Mouse (Mus musculus): ENCODE measurements around the gene Acvr1b.

The Acvr1b gene

GRCm38 (mm10) chr15:101181106-101181466, 7.2 kb downstream of the Acvr1b start:
- POLR2A ChIA-PET, result interaction anchor here in 3 of 4 experiments (0.5 to 5.5 kb wide), 21 partner anchors 9 to 897 kb away, joined by 3 to 35 read pairs (median 4); partner anchors contain the start of genes Dazap2 (in 1 of the 3) and Grasp (in 1 of the 3)

GRCm38 (mm10) chr15:101181500-101181899, 7.6 kb downstream of the Acvr1b start:
- POLR2A ChIA-PET, result interaction anchor here in 3 of 4 experiments (0.5 to 5.5 kb wide), 20 partner anchors 9 to 896 kb away, joined by 3 to 35 read pairs (median 4); partner anchors contain the start of gene Dazap2 (in 1 of the 3)
- CTCF ChIA-PET, result interaction anchor here in 3 of 4 experiments (0.7 to 3.7 kb wide), 6 partner anchors 17 to 61 kb away, joined by 3 to 19 read pairs (median 5); no protein-coding TSS in a partner anchor

More at GRCm38 (mm10) chr15:101181106-101181466, 7.2 kb downstream of the Acvr1b start:
- CTCF ChIA-PET, result interaction anchor here in 3 of 4 experiments (0.6 to 3.7 kb wide), 8 partner anchors 17 to 62 kb away, joined by 3 to 19 read pairs (median 4); no protein-coding TSS in a partner anchor

GRCm38 (mm10) chr15:101182676-101183075, 8.8 kb downstream of the Acvr1b start:
- CTCF ChIA-PET, result interaction anchor here in 2 of 4 experiments (0.5 to 3.7 kb wide), 5 partner anchors 15 to 39 kb away, joined by 3 to 19 read pairs (median 4); no protein-coding TSS in a partner anchor
- POLR2A ChIA-PET, result interaction anchor here in 3 of 4 experiments (0.7 to 5.5 kb wide), 10 partner anchors 9 to 533 kb away, joined by 3 to 35 read pairs (median 4); partner anchors contain the start of gene Acvr1b (in 1 of the 3)

- CTCF ChIA-PET, result interaction anchor here in 1 of 4 experiments (1.7 kb wide), 1 partner anchor 14 kb away, joined by 9 read pairs; no protein-coding TSS in a partner anchor
- POLR2A ChIA-PET, result interaction anchor here in 2 of 4 experiments (0.5 to 1.8 kb wide), 3 partner anchors 10 to 15 kb away, joined by 3 to 4 read pairs (median 3); partner anchors contain the start of gene Acvr1b (in 1 of the 2)
These were observed 10.4 kb downstream of the Acvr1b start for GRCm38 (mm10) chr15:101184300-101184699.

- POLR2A ChIA-PET, result interaction anchor here in 1 of 4 experiments (1.0 to 1.8 kb wide), 2 partner anchors 12 to 395 kb away, joined by 3 to 4 read pairs; partner anchors contain the start of gene Acvr1b
These were observed 11.7 kb downstream of the Acvr1b start for GRCm38 (mm10) chr15:101185549-101185948.

GRCm38 (mm10) chr15:101187907-101188306, 14.0 kb downstream of the Acvr1b start:
- CTCF ChIA-PET, result interaction anchor here in 3 of 4 experiments (0.7 to 2.5 kb wide), 7 partner anchors 10 to 796 kb away, joined by 3 to 23 read pairs (median 3); no protein-coding TSS in a partner anchor
- POLR2A ChIA-PET, result interaction anchor here (0.5 to 1.2 kb wide), 7 partner anchors 24 to 342 kb away, joined by 3 to 6 read pairs (median 3); no protein-coding TSS in a partner anchor

More at GRCm38 (mm10) chr15:101185549-101185948, 11.7 kb downstream of the Acvr1b start:
- CTCF ChIA-PET, result interaction anchor here (0.6 to 1.7 kb wide), 9 partner anchors 12 to 346 kb away, joined by 3 to 10 read pairs (median 3); no protein-coding TSS in a partner anchor

- CTCF ChIA-PET, result interaction anchor here in 3 of 4 experiments (0.5 to 2.5 kb wide), 6 partner anchors 8 to 1591 kb away, joined by 3 to 23 read pairs (median 3); no protein-coding TSS in a partner anchor
- POLR2A ChIA-PET, result interaction anchor here in 3 of 4 experiments (0.6 to 2.5 kb wide), 5 partner anchors 8 to 71 kb away, joined by 3 to 11 read pairs (median 5); no protein-coding TSS in a partner anchor
These were observed 16.3 kb downstream of the Acvr1b start for GRCm38 (mm10) chr15:101189981-101190761.

GRCm38 (mm10) chr15:101190762-101191150, 16.9 kb downstream of the Acvr1b start:
- POLR2A ChIA-PET, result interaction anchor here in 2 of 4 experiments (0.8 to 2.5 kb wide), 4 partner anchors 9 to 43 kb away, joined by 3 to 11 read pairs (median 4); no protein-coding TSS in a partner anchor

GRCm38 (mm10) chr15:101191459-101192259, 17.8 kb downstream of the Acvr1b start:
- CTCF ChIA-PET, result interaction anchor here in 3 of 4 experiments (0.6 to 1.5 kb wide), 6 partner anchors 10 to 287 kb away, joined by 3 to 8 read pairs (median 4); no protein-coding TSS in a partner anchor
- POLR2A ChIA-PET, result interaction anchor here in 3 of 4 experiments (0.5 to 2.5 kb wide), 10 partner anchors 9 to 224 kb away, joined by 3 to 11 read pairs (median 4); partner anchors contain the start of gene Acvr1b (in 1 of the 3)

More at GRCm38 (mm10) chr15:101190762-101191150, 16.9 kb downstream of the Acvr1b start:
- CTCF ChIA-PET, result interaction anchor here in 3 of 4 experiments (0.5 to 1.2 kb wide), 5 partner anchors 19 to 1591 kb away, joined by 3 to 4 read pairs (median 3); no protein-coding TSS in a partner anchor

- POLR2A ChIA-PET, result interaction anchor here in 3 of 4 experiments (0.5 to 2.4 kb wide), 8 partner anchors 10 to 223 kb away, joined by 3 to 7 read pairs (median 3); partner anchors contain the start of gene Acvr1b (in 1 of the 3)
- CTCF ChIA-PET, result interaction anchor here in 3 of 4 experiments (0.6 to 1.5 kb wide), 5 partner anchors 10 to 287 kb away, joined by 3 to 8 read pairs (median 4); no protein-coding TSS in a partner anchor
These were observed 18.4 kb downstream of the Acvr1b start for GRCm38 (mm10) chr15:101192260-101192640.

GRCm38 (mm10) chr15:101192651-101193050, 18.8 kb downstream of the Acvr1b start:
- POLR2A ChIA-PET, result interaction anchor here in 3 of 4 experiments (0.8 to 2.4 kb wide), 5 partner anchors 10 to 47 kb away, joined by 3 to 7 read pairs (median 3); partner anchors contain the start of gene Acvr1b (in 1 of the 3)
- CTCF ChIA-PET, result interaction anchor here in 3 of 4 experiments (0.6 to 1.5 kb wide), 5 partner anchors 9 to 1157 kb away, joined by 3 to 6 read pairs (median 4); no protein-coding TSS in a partner anchor

- CTCF ChIA-PET, result interaction anchor here in 3 of 4 experiments (0.6 to 1.3 kb wide), 5 partner anchors 14 to 122 kb away, joined by 3 to 5 read pairs (median 4); no protein-coding TSS in a partner anchor
- POLR2A ChIA-PET, result interaction anchor here in 3 of 4 experiments (0.8 to 2.4 kb wide), 10 partner anchors 10 to 74 kb away, joined by 3 to 7 read pairs (median 3); partner anchors contain the start of gene Acvr1b (in 1 of the 3)
These were observed 20.1 kb downstream of the Acvr1b start for GRCm38 (mm10) chr15:101193971-101194370.

GRCm38 (mm10) chr15:101194951-101195823, 21.3 kb downstream of the Acvr1b start:
- POLR2A ChIA-PET, result interaction anchor here in 3 of 4 experiments (0.6 to 2.4 kb wide), 8 partner anchors 9 to 128 kb away, joined by 3 to 6 read pairs (median 3); no protein-coding TSS in a partner anchor
- CTCF ChIA-PET, result interaction anchor here (0.7 to 1.3 kb wide), 5 partner anchors 9 to 121 kb away, joined by 3 to 21 read pairs (median 4); no protein-coding TSS in a partner anchor

GRCm38 (mm10) chr15:101196079-101196795, 22.4 kb downstream of the Acvr1b start:
- ChIA-PET CTCF (interaction anchor here in 1 of 4 experiments (0.8 to 2.5 kb wide), 3 partner anchors 25 to 144 kb away, joined by 3 to 18 read pairs (median 4); no protein-coding TSS in a partner anchor), POLR2A (interaction anchor here in 2 of 4 experiments (1.7 to 2.4 kb wide), 2 partner anchors 15 to 32 kb away, joined by 6 read pairs; no protein-coding TSS in a partner anchor)

- CTCF ChIA-PET, result interaction anchor here in 3 of 4 experiments (0.6 to 2.9 kb wide), 8 partner anchors 8 to 145 kb away, joined by 3 to 23 read pairs (median 5); no protein-coding TSS in a partner anchor
- POLR2A ChIA-PET, result interaction anchor here in 1 of 4 experiments (0.6 to 1.8 kb wide), 4 partner anchors 7 to 210 kb away, joined by 4 to 6 read pairs (median 5); no protein-coding TSS in a partner anchor
These were observed 23.1 kb downstream of the Acvr1b start for GRCm38 (mm10) chr15:101196961-101197360.
